Comparison of ENCODE assay signal across 10 mouse cellular contexts in the genomic region with DNA sequence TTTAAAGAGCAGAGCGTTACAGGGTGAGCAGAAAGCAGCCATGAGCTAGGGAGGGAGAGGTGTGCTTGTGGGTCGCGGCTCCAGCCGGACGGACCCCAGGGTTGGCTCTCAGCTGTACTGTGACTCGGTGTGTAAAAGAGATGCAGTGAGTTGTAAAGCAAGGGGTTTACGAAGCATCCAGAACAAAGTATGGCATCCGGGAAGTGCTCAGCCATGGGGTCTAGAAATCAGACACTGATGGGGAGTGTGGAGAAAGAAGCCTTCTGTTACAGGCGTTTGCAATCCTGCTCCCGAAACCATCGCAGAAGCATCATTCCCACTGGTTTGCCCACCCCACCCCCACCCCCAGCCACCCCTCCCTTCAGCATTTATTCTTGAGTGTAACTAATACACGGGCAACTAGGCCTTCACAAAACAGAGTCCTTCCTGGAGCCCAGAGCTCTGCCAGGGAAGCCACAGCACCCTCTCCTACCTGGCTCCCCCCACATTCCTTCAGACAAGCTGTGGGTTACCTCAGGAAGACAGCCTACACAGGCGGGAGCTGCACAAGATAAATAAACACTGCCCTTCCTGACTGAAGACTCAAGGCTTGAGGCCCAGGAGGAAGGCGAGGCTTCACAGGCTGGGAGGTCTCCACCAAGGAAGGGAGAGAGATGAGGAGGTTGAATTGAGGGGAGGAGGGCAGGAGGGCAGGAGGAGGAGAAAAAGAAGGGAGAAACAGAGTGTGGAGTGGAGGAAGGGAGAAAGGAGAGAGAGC.
DNase-seq lines count a peak whose midpoint lies in the region; ATAC-seq lines count a peak whose summit lies in the region.
"Had no signal": no experiment of that assay in that cellular context is flagged by ENCODE, and none has a peak within 500 bp of the region (broad histone marks: within the 10 kb centered on the region; RNA-seq: fewer than 3 reads in every experiment).

No protein-coding gene starts in this region.

- no peaks in the 10 kb centered on the region for H3K9me3 ChIP-seq in neural tube, embryonic 11.5 days (ENCODE audit: control insufficient read depth, low read length)
- H3K9me3 ChIP-seq in forebrain, embryonic 16.5 days (ENCODE audit: control insufficient read depth, low read length): no peaks in the 10 kb centered on the region
- H3K9me3 ChIP-seq in liver, embryonic 15.5 days (replicated peaks): no peaks in the 10 kb centered on the region

- peak; percentile 39 for DNase-seq in neural tube, embryonic 11.5 days (ENCODE audit: low spot score)
- no peak for DNase-seq in neural tube, embryonic 10.5 days (ENCODE audit: extremely low spot score, low spot score)
- DNase-seq in yolk sac, embryonic 10.5 days (ENCODE audit: low spot score): peak; percentile 52
- DNase-seq in frontal cortex, postnatal 25 days (ENCODE audit: low spot score in 2 of 2): no peak
- DNase-seq in heart, adult 9 months (ENCODE audit: low spot score in 2 of 2): no peak
- DNase-seq: cerebellum, adult 2 months; gastrocnemius, postnatal 25 days had no signal

- H3K4me2 ChIP-seq in neural tube, embryonic 11.5 days (ENCODE audit: low read depth): no peak overlapping the region
- H3K4me2 ChIP-seq in forebrain, embryonic 16.5 days (ENCODE audit: low read length): 0 out of 2 replicates have a peak overlapping the region, but pooled peaks have one; percentile 28
- peak overlapping the region; percentile 56 for H3K4me2 ChIP-seq in liver, embryonic 15.5 days

- H3K4me1 ChIP-seq in neural tube, embryonic 11.5 days (ENCODE audit: control insufficient read depth, insufficient read depth, low read length): peaks cover 14% of the 10 kb centered on the region
- peaks cover 16% of the 10 kb centered on the region for H3K4me1 ChIP-seq in forebrain, embryonic 16.5 days (replicated peaks; ENCODE audit: control insufficient read depth, insufficient read depth, low read length)
- peaks cover 39% of the 10 kb centered on the region for H3K4me1 ChIP-seq in liver, embryonic 15.5 days (replicated peaks)

- no peaks in the 10 kb centered on the region for H3K36me3 ChIP-seq in neural tube, embryonic 11.5 days (ENCODE audit: control insufficient read depth, insufficient read depth, low read length)
- no peaks in the 10 kb centered on the region for H3K36me3 ChIP-seq in forebrain, embryonic 16.5 days (ENCODE audit: control insufficient read depth, insufficient read depth)
- no peaks in the 10 kb centered on the region for H3K36me3 ChIP-seq in liver, embryonic 15.5 days (replicated peaks)

- H3K27me3 ChIP-seq in neural tube, embryonic 11.5 days (ENCODE audit: control insufficient read depth, insufficient read depth, low read length): no peaks in the 10 kb centered on the region
- H3K27me3 ChIP-seq in forebrain, embryonic 16.5 days (replicated peaks; ENCODE audit: control insufficient read depth, insufficient read depth, low read length): no peaks in the 10 kb centered on the region
- no peaks in the 10 kb centered on the region for H3K27me3 ChIP-seq in liver, embryonic 15.5 days

- peak overlapping the region; percentile 63 for H3K27ac ChIP-seq in neural tube, embryonic 11.5 days (ENCODE audit: low read depth, low read length)
- peak overlapping the region; percentile 42; the same call in 1 of the 2 replicates for H3K27ac ChIP-seq in forebrain, embryonic 16.5 days (ENCODE audit: low read length)
- peak overlapping the region; percentile 65 for H3K27ac ChIP-seq in liver, embryonic 15.5 days (replicated peaks)

- no peak overlapping the region for H3K4me3 ChIP-seq in neural tube, embryonic 11.5 days (ENCODE audit: low read depth, low read length)
- H3K4me3 ChIP-seq in forebrain, embryonic 16.5 days (replicated peaks; ENCODE audit: low read length): no peak overlapping the region
- H3K4me3 ChIP-seq in liver, embryonic 15.5 days (replicated peaks): peak overlapping the region; percentile 33
- H3K4me3 ChIP-seq: myocyte had no signal

- peak; percentile 17; the same call in 1 of the 2 replicates for ATAC-seq in neural tube, embryonic 11.5 days (ENCODE audit: insufficient read depth, low FRiP score, low TSS enrichment)
- ATAC-seq in forebrain, embryonic 16.5 days: peak; percentile 6; the same call in 1 of the 2 replicates
- ATAC-seq in liver, embryonic 15.5 days (ENCODE audit: insufficient read depth): no peak

- WGBS in neural tube, embryonic 11.5 days: 61% methylated on average over 14 of the region's 14 CpGs
- WGBS in forebrain, embryonic 16.5 days: 55% methylated on average over 14 of the region's 14 CpGs
- 65% methylated on average over 14 of the region's 14 CpGs for WGBS in liver, embryonic 15.5 days (ENCODE audit: insufficient replicate concordance)

- peak overlapping the region; percentile 32; the same call in 1 of the 2 replicates for H3K9ac ChIP-seq in neural tube, embryonic 11.5 days (ENCODE audit: low read length)
- H3K9ac ChIP-seq in forebrain, embryonic 16.5 days (replicated peaks; ENCODE audit: low read depth, low read length): no peak overlapping the region; the same call in 1 of the 2 replicates
- H3K9ac ChIP-seq in liver, embryonic 15.5 days: peak overlapping the region; percentile 35; the same call in 1 of the 2 replicates

Comparison
In these comparisons a context has a peak if more than half of its experiments do, and no peak if none do; other contexts are left out.
1. DNase-seq: peak in neural tube, embryonic 11.5 days (single experiment) and yolk sac, embryonic 10.5 days (single experiment); none in neural tube, embryonic 10.5 days (single experiment), frontal cortex, postnatal 25 days (0 of 2) and heart, adult 9 months (0 of 2).
2. Peak in every context shown above with its lines, with median percentiles within 50 percentile points of each other: H3K27ac ChIP-seq.